Mouse (Mus musculus): ENCODE measurements around the gene Otop2.

Otop2 gene

GRCm38 (mm10) chr11:115300745-115301144 lies 6.2 kb upstream of the Otop2 start:
- Histone ChIP-seq H3K36me3 (ENCODE audit: control insufficient read depth, insufficient read depth, low read length, poor library complexity, severe bottlenecking) (no peaks in the 10 kb centered on the region), H3K27me3 (ENCODE audit: control insufficient read depth, insufficient read depth, low read length, poor library complexity, severe bottlenecking) (no peaks in the 10 kb centered on the region; the same call in 1 of the 2 replicates)
- no peak for DNase-seq (ENCODE audit: low read depth, low spot score)

- DNase-seq (ENCODE audit: low read depth, low spot score): no peak
- H3K36me3 ChIP-seq (ENCODE audit: control insufficient read depth, insufficient read depth, low read length, poor library complexity, severe bottlenecking): no peaks in the 10 kb centered on the region
- H3K27me3 ChIP-seq (ENCODE audit: control insufficient read depth, insufficient read depth, low read length, poor library complexity, severe bottlenecking): no peaks in the 10 kb centered on the region; the same call in 1 of the 2 replicates
Observed at GRCm38 (mm10) chr11:115301351-115301750, 5.6 kb upstream of the Otop2 start.

GRCm38 (mm10) chr11:115303167-115303566 lies 3.8 kb upstream of the Otop2 start:
- no peak for DNase-seq (ENCODE audit: low read depth, low spot score)
- no peaks in the 10 kb centered on the region for H3K36me3 ChIP-seq (ENCODE audit: control insufficient read depth, insufficient read depth, low read length, poor library complexity, severe bottlenecking)
- H3K27me3 ChIP-seq (ENCODE audit: control insufficient read depth, insufficient read depth, low read length, poor library complexity, severe bottlenecking): no peaks in the 10 kb centered on the region; the same call in 1 of the 2 replicates

GRCm38 (mm10) chr11:115308781-115309180 lies 1.8 kb downstream of the Otop2 start:
- Histone ChIP-seq H3K27me3 (ENCODE audit: control insufficient read depth, insufficient read depth, low read length, poor library complexity, severe bottlenecking) (no peaks in the 10 kb centered on the region), H3K36me3 (ENCODE audit: control insufficient read depth, insufficient read depth, low read length, poor library complexity, severe bottlenecking) (no peaks in the 10 kb centered on the region)
- DNase-seq (ENCODE audit: low read depth, low spot score): no peak

GRCm38 (mm10) chr11:115314249-115314648 lies 7.3 kb downstream of the Otop2 start:
- H3K27me3 ChIP-seq (ENCODE audit: control insufficient read depth, insufficient read depth, low read length, poor library complexity, severe bottlenecking): no peaks in the 10 kb centered on the region
- no peak for DNase-seq (ENCODE audit: low read depth, low spot score)
- no peaks in the 10 kb centered on the region for H3K36me3 ChIP-seq (ENCODE audit: control insufficient read depth, insufficient read depth, low read length, poor library complexity, severe bottlenecking)

- no peak for DNase-seq (ENCODE audit: low read depth, low spot score)
- Histone ChIP-seq H3K36me3 (ENCODE audit: control insufficient read depth, insufficient read depth, low read length, poor library complexity, severe bottlenecking) (no peaks in the 10 kb centered on the region), H3K27me3 (ENCODE audit: control insufficient read depth, insufficient read depth, low read length, poor library complexity, severe bottlenecking) (no peaks in the 10 kb centered on the region)
Observed at GRCm38 (mm10) chr11:115317204-115317603, 10.2 kb downstream of the Otop2 start.

- H3K27me3 ChIP-seq (ENCODE audit: control insufficient read depth, insufficient read depth, low read length, poor library complexity, severe bottlenecking): no peaks in the 10 kb centered on the region
- DNase-seq (ENCODE audit: low read depth, low spot score): no peak
- no peaks in the 10 kb centered on the region for H3K36me3 ChIP-seq (ENCODE audit: control insufficient read depth, insufficient read depth, low read length, poor library complexity, severe bottlenecking)
Observed at GRCm38 (mm10) chr11:115318245-115319027, 11.5 kb downstream of the Otop2 start.

GRCm38 (mm10) chr11:115319704-115320383 lies 12.9 kb downstream of the Otop2 start:
- no peak for DNase-seq (ENCODE audit: low read depth, low spot score)
- H3K27me3 ChIP-seq (ENCODE audit: control insufficient read depth, insufficient read depth, low read length, poor library complexity, severe bottlenecking): no peaks in the 10 kb centered on the region
- no peaks in the 10 kb centered on the region for H3K36me3 ChIP-seq (ENCODE audit: control insufficient read depth, insufficient read depth, low read length, poor library complexity, severe bottlenecking)

GRCm38 (mm10) chr11:115321906-115322693 lies 15.1 kb downstream of the Otop2 start, which contains the start of gene Ush1g:
Gene Ush1g, minus strand, starts transcription at chr11:115322041.
- H3K27me3 ChIP-seq (ENCODE audit: control insufficient read depth, insufficient read depth, low read length, poor library complexity, severe bottlenecking): no peaks in the 10 kb centered on the region
- peak; percentile 70 for DNase-seq (ENCODE audit: low read depth, low spot score)
- no peaks in the 10 kb centered on the region for H3K36me3 ChIP-seq (ENCODE audit: control insufficient read depth, insufficient read depth, low read length, poor library complexity, severe bottlenecking)

GRCm38 (mm10) chr11:115323354-115323753 lies 16.4 kb downstream of the Otop2 start:
- H3K27me3 ChIP-seq (ENCODE audit: control insufficient read depth, insufficient read depth, low read length, poor library complexity, severe bottlenecking): no peaks in the 10 kb centered on the region
- no peak for DNase-seq (ENCODE audit: low read depth, low spot score)
- H3K36me3 ChIP-seq (ENCODE audit: control insufficient read depth, insufficient read depth, low read length, poor library complexity, severe bottlenecking): no peaks in the 10 kb centered on the region

- H3K27me3 ChIP-seq (ENCODE audit: control insufficient read depth, insufficient read depth, low read length, poor library complexity, severe bottlenecking): no peaks in the 10 kb centered on the region
- H3K36me3 ChIP-seq (ENCODE audit: control insufficient read depth, insufficient read depth, low read length, poor library complexity, severe bottlenecking): no peaks in the 10 kb centered on the region
- DNase-seq (ENCODE audit: low read depth, low spot score): no peak
Observed at GRCm38 (mm10) chr11:115326730-115327129, 19.8 kb downstream of the Otop2 start.

GRCm38 (mm10) chr11:115329339-115329738 lies 22.4 kb downstream of the Otop2 start:
- H3K36me3 ChIP-seq (ENCODE audit: control insufficient read depth, insufficient read depth, low read length, poor library complexity, severe bottlenecking): no peaks in the 10 kb centered on the region
- H3K27me3 ChIP-seq (ENCODE audit: control insufficient read depth, insufficient read depth, low read length, poor library complexity, severe bottlenecking): no peaks in the 10 kb centered on the region
- no peak for DNase-seq (ENCODE audit: low read depth, low spot score)

GRCm38 (mm10) chr11:115334531-115334930 lies 27.6 kb downstream of the Otop2 start, which contains the start of gene Otop3:
Gene Otop3, plus strand, starts transcription at chr11:115334731.
- DNase-seq (ENCODE audit: low read depth, low spot score): no peak
- H3K36me3 ChIP-seq (ENCODE audit: control insufficient read depth, insufficient read depth, low read length, poor library complexity, severe bottlenecking): no peaks in the 10 kb centered on the region
- H3K27me3 ChIP-seq (ENCODE audit: control insufficient read depth, insufficient read depth, low read length, poor library complexity, severe bottlenecking): no peaks in the 10 kb centered on the region

- no peaks in the 10 kb centered on the region for H3K36me3 ChIP-seq (ENCODE audit: control insufficient read depth, insufficient read depth, low read length, poor library complexity, severe bottlenecking)
- no peaks in the 10 kb centered on the region for H3K27me3 ChIP-seq (ENCODE audit: control insufficient read depth, insufficient read depth, low read length, poor library complexity, severe bottlenecking)
- DNase-seq (ENCODE audit: low read depth, low spot score): no peak
Observed at GRCm38 (mm10) chr11:115335223-115335622, 28.3 kb downstream of the Otop2 start.

GRCm38 (mm10) chr11:115336115-115336514 lies 29.2 kb downstream of the Otop2 start:
- Histone ChIP-seq H3K27me3 (ENCODE audit: control insufficient read depth, insufficient read depth, low read length, poor library complexity, severe bottlenecking) (no peaks in the 10 kb centered on the region), H3K36me3 (ENCODE audit: control insufficient read depth, insufficient read depth, low read length, poor library complexity, severe bottlenecking) (no peaks in the 10 kb centered on the region)
- DNase-seq (ENCODE audit: low read depth, low spot score): no peak
